Mouse (Mus musculus): ENCODE measurements around the gene Hnrnpm. TPM values are rescaled to one million over a fixed set of nuclear protein-coding genes. Genes with fewer than 3 reads are reported as not detected.
A peak's percentile ranks its signal among the peaks of the same experiment; 100 is the strongest.

Gene Hnrnpm
- polyA plus RNA-seq, 1 experiment, result 92.2 TPM

- no peak overlapping the region for H3K4me3 ChIP-seq (ENCODE audit: control insufficient read depth, low read depth, low read length)
- no peaks in the 10 kb centered on the region for H3K36me3 ChIP-seq (ENCODE audit: control insufficient read depth, insufficient read depth, low read length)
- H3K4me1 ChIP-seq (ENCODE audit: control insufficient read depth, insufficient read depth, low read length), result peaks cover 2% of the 10 kb centered on the region; the same call in 1 of the 2 replicates
- no peak for TF ChIP-seq CTCF (IDR thresholded peaks at IDR 0.05; ENCODE audit: control insufficient read depth, insufficient read depth, insufficient replicate concordance, low read depth, low read length)
- TF ChIP-seq POLR2A (IDR thresholded peaks at IDR 0.05; ENCODE audit: control insufficient read depth, low read depth, low read length), result no peak
- H3K27ac ChIP-seq (ENCODE audit: control insufficient read depth, insufficient read depth, low read depth, low read length), result no peak overlapping the region
- no peaks in the 10 kb centered on the region for H3K27me3 ChIP-seq (ENCODE audit: control insufficient read depth, insufficient read depth, low read length)
Measured at GRCm38 (mm10) chr17:33702178-33702577, 15.5 kb upstream of the Hnrnpm start.

GRCm38 (mm10) chr17:33695471-33695870 is 8.8 kb upstream of the Hnrnpm start:
- H3K27me3 ChIP-seq (ENCODE audit: control insufficient read depth, insufficient read depth, low read length), result no peaks in the 10 kb centered on the region
- no peak for TF ChIP-seq CTCF (IDR thresholded peaks at IDR 0.05; ENCODE audit: control insufficient read depth, insufficient read depth, insufficient replicate concordance, low read depth, low read length)
- no peak for TF ChIP-seq POLR2A (IDR thresholded peaks at IDR 0.05; ENCODE audit: control insufficient read depth, low read depth, low read length)

GRCm38 (mm10) chr17:33685249-33685653 is 1.4 kb downstream of the Hnrnpm start:
- Histone ChIP-seq H3K36me3 (ENCODE audit: control insufficient read depth, insufficient read depth, low read length) (no peaks in the 10 kb centered on the region), H3K27me3 (ENCODE audit: control insufficient read depth, insufficient read depth, low read length) (no peaks in the 10 kb centered on the region)
- TF ChIP-seq POLR2A (IDR thresholded peaks at IDR 0.05; ENCODE audit: control insufficient read depth, low read depth, low read length), result peak; percentile 99
- TF ChIP-seq CTCF (IDR thresholded peaks at IDR 0.05; ENCODE audit: control insufficient read depth, insufficient read depth, insufficient replicate concordance, low read depth, low read length), result no peak

More at GRCm38 (mm10) chr17:33695471-33695870, 8.8 kb upstream of the Hnrnpm start:
- Histone ChIP-seq H3K27ac (ENCODE audit: control insufficient read depth, insufficient read depth, low read depth, low read length) (no peak overlapping the region), H3K4me1 (ENCODE audit: control insufficient read depth, insufficient read depth, low read length) (peaks cover 2% of the 10 kb centered on the region; the same call in 1 of the 2 replicates), H3K36me3 (ENCODE audit: control insufficient read depth, insufficient read depth, low read length) (no peaks in the 10 kb centered on the region), H3K4me3 (ENCODE audit: control insufficient read depth, low read depth, low read length) (no peak overlapping the region)

GRCm38 (mm10) chr17:33684671-33685231 is 1.9 kb downstream of the Hnrnpm start:
- Histone ChIP-seq H3K4me1 (ENCODE audit: control insufficient read depth, insufficient read depth, low read length) (no peaks in the 10 kb centered on the region; the same call in 1 of the 2 replicates), H3K27me3 (ENCODE audit: control insufficient read depth, insufficient read depth, low read length) (no peaks in the 10 kb centered on the region), H3K4me3 (ENCODE audit: control insufficient read depth, low read depth, low read length) (peak overlapping the region; percentile 98), H3K27ac (ENCODE audit: control insufficient read depth, insufficient read depth, low read depth, low read length) (peak overlapping the region; percentile 98), H3K36me3 (ENCODE audit: control insufficient read depth, insufficient read depth, low read length) (no peaks in the 10 kb centered on the region)
- TF ChIP-seq CTCF (IDR thresholded peaks at IDR 0.05; ENCODE audit: control insufficient read depth, insufficient read depth, insufficient replicate concordance, low read depth, low read length) (0 out of 2 replicates have a peak, but pooled peaks have one; percentile 2), POLR2A (IDR thresholded peaks at IDR 0.05; ENCODE audit: control insufficient read depth, low read depth, low read length) (peak; percentile 25; the same call in 1 of the 2 replicates)

More at GRCm38 (mm10) chr17:33685249-33685653, 1.4 kb downstream of the Hnrnpm start:
- Histone ChIP-seq H3K27ac (ENCODE audit: control insufficient read depth, insufficient read depth, low read depth, low read length) (peak overlapping the region; percentile 98), H3K4me3 (ENCODE audit: control insufficient read depth, low read depth, low read length) (peak overlapping the region; percentile 98), H3K4me1 (ENCODE audit: control insufficient read depth, insufficient read depth, low read length) (no peaks in the 10 kb centered on the region; the same call in 1 of the 2 replicates)

- no peaks in the 10 kb centered on the region for H3K27me3 ChIP-seq (ENCODE audit: control insufficient read depth, insufficient read depth, low read length)
- H3K4me1 ChIP-seq (ENCODE audit: control insufficient read depth, insufficient read depth, low read length), result no peaks in the 10 kb centered on the region; the same call in 1 of the 2 replicates
- no peak overlapping the region for H3K27ac ChIP-seq (ENCODE audit: control insufficient read depth, insufficient read depth, low read depth, low read length)
- H3K4me3 ChIP-seq (ENCODE audit: control insufficient read depth, low read depth, low read length), result no peak overlapping the region
- TF ChIP-seq CTCF (IDR thresholded peaks at IDR 0.05; ENCODE audit: control insufficient read depth, insufficient read depth, insufficient replicate concordance, low read depth, low read length) (no peak), POLR2A (IDR thresholded peaks at IDR 0.05; ENCODE audit: control insufficient read depth, low read depth, low read length) (no peak)
- no peaks in the 10 kb centered on the region for H3K36me3 ChIP-seq (ENCODE audit: control insufficient read depth, insufficient read depth, low read length)
Measured at GRCm38 (mm10) chr17:33681767-33682166, 4.9 kb downstream of the Hnrnpm start.

- Histone ChIP-seq H3K27me3 (ENCODE audit: control insufficient read depth, insufficient read depth, low read length) (no peaks in the 10 kb centered on the region), H3K36me3 (ENCODE audit: control insufficient read depth, insufficient read depth, low read length) (no peaks in the 10 kb centered on the region; the same call in 1 of the 2 replicates)
Measured at GRCm38 (mm10) chr17:33678771-33679170, 7.9 kb downstream of the Hnrnpm start.

GRCm38 (mm10) chr17:33676086-33676485 is 10.6 kb downstream of the Hnrnpm start:
- H3K4me3 ChIP-seq (ENCODE audit: control insufficient read depth, low read depth, low read length), result no peak overlapping the region
- TF ChIP-seq CTCF (IDR thresholded peaks at IDR 0.05; ENCODE audit: control insufficient read depth, insufficient read depth, insufficient replicate concordance, low read depth, low read length) (no peak), POLR2A (IDR thresholded peaks at IDR 0.05; ENCODE audit: control insufficient read depth, low read depth, low read length) (no peak)
- H3K27me3 ChIP-seq (ENCODE audit: control insufficient read depth, insufficient read depth, low read length), result no peaks in the 10 kb centered on the region
- H3K27ac ChIP-seq (ENCODE audit: control insufficient read depth, insufficient read depth, low read depth, low read length), result no peak overlapping the region
- no peaks in the 10 kb centered on the region; the same call in 1 of the 2 replicates for H3K4me1 ChIP-seq (ENCODE audit: control insufficient read depth, insufficient read depth, low read length)
- H3K36me3 ChIP-seq (ENCODE audit: control insufficient read depth, insufficient read depth, low read length), result no peaks in the 10 kb centered on the region; the same call in 1 of the 2 replicates

More at GRCm38 (mm10) chr17:33678771-33679170, 7.9 kb downstream of the Hnrnpm start:
- Histone ChIP-seq H3K4me1 (ENCODE audit: control insufficient read depth, insufficient read depth, low read length) (no peaks in the 10 kb centered on the region; the same call in 1 of the 2 replicates), H3K4me3 (ENCODE audit: control insufficient read depth, low read depth, low read length) (no peak overlapping the region), H3K27ac (ENCODE audit: control insufficient read depth, insufficient read depth, low read depth, low read length) (no peak overlapping the region)
- TF ChIP-seq CTCF (IDR thresholded peaks at IDR 0.05; ENCODE audit: control insufficient read depth, insufficient read depth, insufficient replicate concordance, low read depth, low read length) (no peak), POLR2A (IDR thresholded peaks at IDR 0.05; ENCODE audit: control insufficient read depth, low read depth, low read length) (no peak)
